22 mouse cellular contexts compared by ENCODE assay signal in the genomic region with DNA sequence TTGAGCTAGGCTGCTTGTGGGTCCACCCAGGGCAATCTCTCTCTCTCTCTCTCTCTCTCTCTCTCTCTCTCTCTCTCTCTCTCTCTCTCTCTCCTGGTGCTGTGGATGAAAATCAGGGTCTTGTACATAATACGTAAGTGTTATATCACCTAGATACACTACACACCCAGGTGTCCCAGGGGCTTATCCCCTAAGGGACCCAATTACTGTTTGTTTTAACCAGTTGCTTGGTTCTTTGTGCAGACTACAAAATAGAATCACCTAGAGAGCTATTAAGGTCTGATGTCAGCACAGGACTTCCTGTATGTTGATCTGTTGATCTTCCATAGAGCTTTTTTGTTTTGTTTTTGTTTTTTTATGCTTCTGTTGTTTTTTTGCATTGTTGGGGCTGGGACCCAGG.
"Had no signal": no experiment of that assay in that cellular context is flagged by ENCODE, and none has a peak within 500 bp of the region (broad histone marks: within the 10 kb centered on the region; RNA-seq: fewer than 3 reads in every experiment).

No protein-coding gene starts in this region.

- H3K27me3 ChIP-seq: heart, embryonic 12.5 days; heart, embryonic 13.5 days; hindbrain, embryonic 15.5 days; intestine, embryonic 15.5 days; kidney, embryonic 15.5 days had no signal

- H3K9me3 ChIP-seq: heart, embryonic 12.5 days; heart, embryonic 13.5 days; heart, embryonic 15.5 days; hindbrain, embryonic 10.5 days; hindbrain, embryonic 12.5 days; hindbrain, embryonic 13.5 days; hindbrain, embryonic 15.5 days; intestine, embryonic 15.5 days; kidney, embryonic 15.5 days had no signal

- ATAC-seq: hindbrain, embryonic 16.5 days; hindbrain, postnatal 0 days; intestine, embryonic 15.5 days; intestine, embryonic 16.5 days; intestine, postnatal 0 days had no signal

- H3K9ac ChIP-seq: heart, embryonic 12.5 days; heart, embryonic 13.5 days; heart, embryonic 15.5 days; hindbrain, embryonic 12.5 days; hindbrain, embryonic 13.5 days; hindbrain, embryonic 14.5 days; hindbrain, embryonic 15.5 days; intestine, embryonic 15.5 days; kidney, embryonic 15.5 days had no signal

- H3K4me1 ChIP-seq: heart, embryonic 12.5 days; heart, embryonic 13.5 days; heart, embryonic 15.5 days; hindbrain, embryonic 10.5 days; hindbrain, embryonic 12.5 days; hindbrain, embryonic 15.5 days; intestine, embryonic 15.5 days; kidney, embryonic 15.5 days had no signal

- H3K36me3 ChIP-seq: heart, embryonic 12.5 days; heart, embryonic 13.5 days; heart, embryonic 15.5 days; hindbrain, embryonic 10.5 days; hindbrain, embryonic 12.5 days; hindbrain, embryonic 13.5 days; hindbrain, embryonic 15.5 days; intestine, embryonic 15.5 days; kidney, embryonic 15.5 days had no signal

- H3K4me2 ChIP-seq: heart, embryonic 12.5 days; heart, embryonic 13.5 days; heart, embryonic 15.5 days; hindbrain, embryonic 12.5 days; hindbrain, embryonic 13.5 days; hindbrain, embryonic 14.5 days; hindbrain, embryonic 15.5 days; intestine, embryonic 15.5 days; kidney, embryonic 15.5 days had no signal

- H3K4me3 ChIP-seq: heart, embryonic 12.5 days; heart, embryonic 13.5 days; heart, embryonic 15.5 days; hindbrain, embryonic 10.5 days; hindbrain, embryonic 12.5 days; hindbrain, embryonic 13.5 days; hindbrain, embryonic 15.5 days; intestine, embryonic 15.5 days; kidney, embryonic 15.5 days; layer of hippocampus, adult 2 months; left cerebral cortex, adult 2 months had no signal

- H3K27ac ChIP-seq: heart, embryonic 13.5 days; heart, embryonic 15.5 days; hindbrain, embryonic 10.5 days; hindbrain, embryonic 12.5 days; hindbrain, embryonic 13.5 days; hindbrain, embryonic 14.5 days; hindbrain, embryonic 15.5 days; hindbrain, postnatal 0 days; intestine, embryonic 15.5 days; kidney, embryonic 15.5 days; kidney, postnatal 0 days; layer of hippocampus, adult 2 months; left cerebral cortex, adult 2 months had no signal

- DNase-seq: kidney, adult 11 months; kidney, adult 2 months; kidney, postnatal 14 days; layer of hippocampus, adult 9-11 months; layer of hippocampus, postnatal 36 days had no signal
